Mouse (Mus musculus) cerebellum, adult 18-20 months (tissue): Measurements from ENCODE around the gene Gpam.
A peak's percentile ranks its signal among the peaks of the same experiment; 100 is the strongest.

Experiments
- DNase-seq, 2 experiments: peaks; one replicate each; pipeline ENCODE4 v3.0.0; 2021

Gene Gpam

GRCm38 (mm10) chr19:55100227-55101140, 26.6 kb downstream of the Gpam start:
- no peak for DNase-seq

GRCm38 (mm10) chr19:55099184-55100160, 27.6 kb downstream of the Gpam start:
- peak; percentile 71 to 88 for DNase-seq

- peak; percentile 31 to 49 for DNase-seq
Observed at GRCm38 (mm10) chr19:55098409-55099183, 28.4 kb downstream of the Gpam start.

DNA sequence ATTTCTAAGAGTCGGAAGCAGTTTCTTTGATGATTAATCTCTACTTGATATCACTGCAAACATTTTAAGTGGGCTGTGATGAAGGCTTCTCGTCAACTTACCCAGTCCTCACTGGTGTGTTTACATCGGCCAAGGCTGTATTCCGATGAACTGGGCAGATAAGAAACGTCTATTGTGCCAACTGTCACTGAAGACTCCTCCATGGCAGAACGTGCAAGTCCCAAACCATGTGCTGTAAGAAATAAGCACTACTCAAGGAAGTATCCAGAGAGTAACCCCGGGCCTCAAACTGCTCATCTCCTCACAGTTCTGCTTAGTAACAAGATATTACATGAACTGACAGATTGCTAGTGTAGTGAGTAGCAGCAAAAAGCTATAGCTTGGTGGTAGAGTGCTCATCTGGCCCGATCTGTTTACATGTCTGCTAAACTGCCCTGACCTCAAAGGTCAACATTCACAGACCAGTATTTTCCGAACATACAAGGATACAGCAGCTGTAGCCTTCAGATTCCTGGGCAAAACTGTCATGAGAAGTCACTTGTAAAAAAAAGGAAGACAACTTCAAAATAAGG, 29.6 kb downstream of the Gpam start:
- DNase-seq, result no peak

DNA sequence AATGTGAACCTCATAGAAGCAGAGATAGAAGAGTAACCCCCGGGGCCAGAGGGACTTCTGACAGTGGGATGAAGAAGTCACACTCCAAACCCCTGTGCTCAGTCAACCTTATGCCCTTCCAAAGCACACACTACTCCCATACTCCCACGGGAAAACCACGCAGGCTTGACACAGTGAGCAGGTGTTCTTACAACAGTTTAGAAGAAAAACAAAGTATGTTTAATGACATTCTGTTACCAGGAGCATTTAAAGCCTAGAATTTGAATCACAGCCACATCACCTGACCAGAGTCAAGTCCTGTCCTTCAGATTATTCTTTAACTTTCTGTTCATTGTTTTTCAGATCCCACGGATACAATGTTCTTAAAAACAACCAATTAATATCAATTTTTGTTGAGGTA, 30.4 kb downstream of the Gpam start:
- DNase-seq, result no peak

DNA sequence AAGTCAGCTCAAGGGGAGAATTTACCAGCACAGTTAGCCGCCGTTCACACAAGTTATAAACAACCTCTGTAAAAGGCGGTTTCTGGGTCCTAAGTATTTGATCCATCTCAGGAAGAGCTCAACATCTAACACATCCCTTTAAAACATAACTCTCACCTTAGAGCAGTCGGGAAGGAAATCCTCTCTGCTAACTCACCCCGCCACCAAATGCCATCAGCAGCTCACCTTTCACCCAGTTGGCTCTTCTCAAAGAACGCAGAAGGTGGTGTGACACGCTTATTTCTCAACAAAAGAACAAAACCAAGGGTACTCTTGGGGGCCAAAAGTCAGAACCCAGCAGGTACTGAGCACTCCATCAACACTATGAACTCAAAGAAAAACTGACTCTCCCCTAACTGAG, 31.5 kb downstream of the Gpam start:
- no peak for DNase-seq

- DNase-seq, result no peak
Observed at GRCm38 (mm10) chr19:55091602-55092413, 35.2 kb downstream of the Gpam start.

DNA sequence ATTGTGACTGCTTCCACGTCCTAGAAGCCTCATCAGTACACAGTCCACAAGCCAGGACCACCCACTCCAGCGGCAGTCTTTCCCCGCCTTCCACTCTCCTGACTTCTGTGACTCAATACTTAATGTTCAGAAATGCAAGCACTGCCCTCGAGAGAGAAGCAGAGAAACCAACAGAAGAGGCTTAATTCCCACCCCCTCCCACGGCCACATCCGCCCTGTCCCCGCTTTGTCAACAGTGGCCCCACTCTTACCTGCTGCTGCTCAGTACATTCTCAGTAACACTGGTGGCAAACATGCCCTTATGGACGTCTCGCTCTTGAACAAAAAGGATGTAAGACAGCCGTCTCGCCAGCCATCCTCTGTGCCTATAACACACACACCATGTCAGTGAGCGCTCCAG, 36.2 kb downstream of the Gpam start:
- no peak for DNase-seq

DNA sequence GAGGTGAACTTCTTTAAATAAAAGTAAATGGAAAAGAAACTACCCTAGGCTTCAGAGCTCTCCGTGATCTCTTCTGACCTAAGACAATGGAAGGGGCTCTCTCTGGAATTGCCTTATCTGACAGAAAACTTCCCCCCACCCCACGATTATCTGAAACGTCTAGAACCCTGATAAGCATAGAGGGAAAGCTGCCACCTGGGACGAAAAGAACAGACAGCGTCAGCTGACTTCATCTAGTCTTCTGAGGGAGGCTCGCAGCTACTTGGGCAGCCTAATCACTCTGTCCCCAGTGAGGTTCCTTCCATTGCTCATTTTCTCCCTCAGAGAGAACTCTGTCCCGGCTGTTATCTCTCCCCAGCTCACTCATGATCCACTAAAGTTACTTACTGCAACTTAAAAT, 36.9 kb downstream of the Gpam start:
- DNase-seq, result no peak

DNA sequence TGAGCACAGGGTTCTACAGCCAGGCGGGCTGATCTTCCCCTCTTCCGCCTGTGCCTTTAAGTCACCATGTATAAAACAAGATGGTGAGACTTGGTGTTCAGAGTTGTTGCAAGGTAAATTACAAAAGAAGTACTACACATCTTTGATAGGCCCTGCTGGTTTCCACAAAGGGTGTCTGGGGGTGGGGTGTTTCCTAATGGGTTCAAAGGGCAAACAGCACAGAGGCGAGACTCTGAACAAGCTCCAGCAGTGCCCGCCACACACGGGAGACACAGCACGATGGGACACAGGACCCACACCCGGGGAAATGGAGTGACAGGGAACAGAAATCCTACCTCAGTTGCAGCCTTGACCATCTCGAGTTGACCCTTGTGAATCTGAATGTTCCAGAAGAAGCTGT, 39.3 kb downstream of the Gpam start:
- DNase-seq, result no peak

DNA sequence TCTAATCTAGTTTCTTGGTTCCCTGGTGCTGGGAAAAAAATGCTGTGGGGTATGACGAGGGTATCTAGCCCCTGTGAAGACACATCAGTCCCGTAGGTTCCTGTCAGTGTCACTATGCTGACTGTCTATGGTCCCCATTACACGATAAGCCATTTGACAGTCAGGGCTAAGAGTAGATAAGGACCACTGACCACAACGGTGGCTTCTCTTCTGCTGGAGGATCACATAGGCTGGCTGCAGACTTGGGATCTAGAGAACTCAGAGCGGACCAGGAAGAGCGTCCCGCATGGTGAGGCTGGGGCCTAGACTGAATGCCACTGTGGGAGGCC, 41.2 kb downstream of the Gpam start:
- DNase-seq, result no peak

GRCm38 (mm10) chr19:55084971-55085856, 41.8 kb downstream of the Gpam start:
- no peak for DNase-seq

DNA sequence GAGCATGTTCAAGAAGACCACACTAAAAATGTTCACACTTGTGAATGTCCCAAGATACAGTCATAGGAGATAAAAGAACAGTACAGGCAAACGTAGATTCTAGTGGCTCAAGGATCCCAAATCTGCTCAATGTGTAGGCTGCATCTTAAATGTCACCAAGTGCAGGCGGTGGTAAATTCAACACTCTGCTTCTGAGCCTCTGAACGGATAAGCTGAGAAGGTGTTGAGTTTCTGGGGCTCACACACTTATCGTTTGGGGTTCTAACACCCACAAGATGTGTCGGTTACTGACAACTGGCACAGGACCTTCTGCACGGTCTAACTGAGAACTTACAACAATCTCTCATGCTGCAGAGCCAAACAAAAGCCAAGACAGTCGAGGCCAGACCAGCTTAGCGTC, 50.2 kb downstream of the Gpam start:
- no peak for DNase-seq

- no peak for DNase-seq
Observed at GRCm38 (mm10) chr19:55073004-55073403, 54.0 kb downstream of the Gpam start.

DNA sequence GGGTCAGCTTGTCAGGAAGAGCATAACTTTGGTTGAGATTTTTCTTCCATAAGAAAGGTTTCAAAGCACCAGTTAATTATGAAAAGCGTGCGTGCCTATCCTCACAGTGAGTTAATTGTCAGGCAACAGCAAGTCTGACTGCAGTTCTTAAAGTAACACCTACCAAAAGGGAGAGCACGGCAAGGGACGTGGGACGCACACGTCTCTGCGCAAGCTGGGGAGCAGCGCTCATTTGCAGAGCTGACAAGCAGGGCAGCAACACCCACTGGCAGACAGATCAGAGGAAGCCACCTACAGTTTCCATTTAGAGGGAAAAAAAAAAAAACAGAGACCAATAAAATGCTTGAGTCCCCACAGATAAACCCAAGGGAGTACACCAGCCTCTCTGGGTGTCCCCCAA, 58.0 kb downstream of the Gpam start:
- DNase-seq, result no peak

DNA sequence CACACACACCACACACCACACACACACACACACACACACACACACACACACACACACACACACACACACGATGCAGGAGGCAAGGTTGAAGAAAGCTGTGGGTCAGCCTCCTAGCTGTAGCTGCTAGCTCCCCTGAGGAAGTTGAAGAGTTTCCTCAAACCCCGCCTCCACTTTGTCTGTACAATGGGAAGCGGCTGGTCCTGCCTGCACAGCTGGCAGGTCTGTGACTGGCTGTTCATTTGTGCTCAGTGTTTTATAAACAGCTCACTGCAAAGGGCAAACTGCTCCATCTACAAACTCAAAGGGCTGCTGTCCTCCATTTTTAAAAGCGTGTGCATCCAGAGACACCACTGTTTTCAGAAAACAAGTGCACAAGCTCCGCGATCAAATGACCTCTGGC, 63.8 kb downstream of the Gpam start:
- no peak for DNase-seq

- DNase-seq, result no peak
Observed at GRCm38 (mm10) chr19:55062501-55062900, 64.5 kb downstream of the Gpam start.

- peak; percentile 46 to 47 for DNase-seq
Observed at GRCm38 (mm10) chr19:55061951-55062350, 65.1 kb downstream of the Gpam start.

- DNase-seq, result no peak
Observed at GRCm38 (mm10) chr19:55061447-55061901, 65.6 kb downstream of the Gpam start.

GRCm38 (mm10) chr19:55060964-55061363, 66.1 kb downstream of the Gpam start:
- peak; percentile 64 to 73 for DNase-seq

- DNase-seq, result no peak
Observed at GRCm38 (mm10) chr19:55057483-55057882, 69.6 kb downstream of the Gpam start.
